Mouse (Mus musculus) neural tube, embryonic 15.5 days (tissue): ENCODE measurements around the gene Olfr1168. TPM values are rescaled to one million over a fixed set of nuclear protein-coding genes. Genes with fewer than 3 reads are reported as not detected.
"Not testable (repeated sequence)": the region's sequence is repeated elsewhere in the genome, so short reads cannot be mapped to it uniquely, and the experiment has no call there.

Experiments used
- ATAC-seq: fragments of 200-750 bp; cut with Nextera tagmentation; 2 replicates; pipeline ENCODE4 v1.8.0; 2017; ENCODE audit warnings: mild to moderate bottlenecking, moderate TSS enrichment, moderate library complexity; ENCODE audit not compliant: low FRiP score
- H3K27ac ChIP-seq: fragments of 300-500 bp; sonication (generic); replicated peaks from 2 replicates; pipeline ENCODE4 v1.5.1; 2015; ENCODE audit warnings: mild to moderate bottlenecking, inconsistent platforms
- H3K27me3 ChIP-seq: fragments of 300-500 bp; sonication (generic); replicated peaks from 2 replicates; pipeline ENCODE4 v1.6.1; 2015; ENCODE audit warnings: inconsistent platforms
- H3K36me3 ChIP-seq: fragments of 300-500 bp; sonication (generic); 2 replicates; pipeline ENCODE4 v1.6.1; 2015; ENCODE audit warnings: inconsistent platforms
- H3K4me1 ChIP-seq: fragments of 300-500 bp; sonication (generic); 2 replicates; pipeline ENCODE4 v1.6.1; 2015; ENCODE audit warnings: inconsistent platforms
- H3K4me2 ChIP-seq: fragments of 300-500 bp; sonication (generic); 2 replicates; pipeline ENCODE4 v1.6.1; 2015; ENCODE audit warnings: inconsistent platforms, mild to moderate bottlenecking, moderate library complexity
- H3K4me3 ChIP-seq: fragments of 300-500 bp; sonication (generic); replicated peaks from 2 replicates; pipeline ENCODE4 v1.5.1; 2015; ENCODE audit warnings: mild to moderate bottlenecking, inconsistent platforms
- H3K9ac ChIP-seq: fragments of 300-500 bp; sonication (generic); replicated peaks from 2 replicates; pipeline ENCODE4 v1.6.1; 2015; ENCODE audit warnings: mild to moderate bottlenecking, inconsistent platforms
- H3K9me3 ChIP-seq: fragments of 300-500 bp; sonication (generic); replicated peaks from 2 replicates; pipeline ENCODE4 v1.6.1; 2016; ENCODE audit warnings: inconsistent platforms
- WGBS: fragments of 180-500 bp; shearing (Covaris S2); methylation state at CpG from one replicate; pipeline ENCODE4 v1.1.7; 2015; ENCODE audit warnings: mixed read lengths; 5-methylcytosine and 5-hydroxymethylcytosine counted together
- polyA plus RNA-seq: library from polyadenylated mRNA; unstranded; fragments of >200 nt; fragmentation: Nextera tagmentation; extraction: Ambion mirVana; gene quantifications from 2 replicates; pipeline ENCODE4 v1.2.1, GENCODE M21; 2015

Gene Olfr1168
- not detected in 2 replicates for polyA plus RNA-seq

DNA sequence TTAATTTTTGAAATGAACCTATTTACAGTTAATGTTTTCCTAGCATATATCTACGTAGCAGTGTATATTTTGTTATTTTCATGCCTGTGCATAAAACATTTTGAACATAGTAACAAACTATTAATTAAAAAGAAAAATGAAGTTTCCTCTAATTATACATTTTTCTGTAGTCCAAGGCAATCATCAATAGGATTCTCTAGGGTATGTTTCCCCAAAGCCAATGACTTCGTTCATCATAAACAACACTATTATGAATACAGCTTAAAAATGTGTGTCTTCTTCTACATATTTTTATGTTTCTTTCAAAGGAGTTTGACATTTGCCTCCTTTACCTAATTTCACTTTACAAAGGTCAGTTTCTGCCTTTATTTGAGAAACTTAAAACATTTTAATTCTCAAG is at the start of gene Olfr1168:
TSS of gene Olfr1168 (plus strand) at position 301 of the 400 bp plus-strand sequence.
- WGBS, result 88% methylated on average over 2 of the region's 2 CpGs
- Histone ChIP-seq H3K9me3 (no peaks in the 10 kb centered on the region), H3K4me3 (no peak within 1 kb of the TSS), H3K4me1 (no peaks in the 10 kb centered on the region), H3K27ac (no peak within 1 kb of the TSS), H3K4me2 (no peak within 1 kb of the TSS), H3K36me3 (no peaks in the 10 kb centered on the region), H3K9ac (no peak within 1 kb of the TSS), H3K27me3 (no peaks in the 10 kb centered on the region)
- no peak for ATAC-seq

DNA sequence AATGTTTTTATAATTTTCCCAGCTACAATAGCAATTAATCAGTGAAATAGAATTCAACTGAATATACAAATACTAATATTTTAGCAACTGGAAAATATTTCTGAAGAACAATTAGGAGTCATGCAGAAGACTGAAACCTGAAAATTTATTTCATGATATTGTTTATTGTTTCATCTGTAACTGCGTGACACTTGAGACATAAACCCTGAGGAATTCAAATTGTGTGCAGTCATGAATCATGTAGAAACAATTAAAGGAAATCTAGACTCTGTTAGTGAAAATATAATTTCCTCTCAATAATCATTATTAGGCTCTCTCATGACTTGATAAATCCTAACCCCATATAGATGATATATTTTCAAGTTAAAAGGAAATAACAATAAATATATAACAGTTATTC is 26.6 kb upstream of the Olfr1168 start, which contains the start of gene Olfr1167:
TSS of gene Olfr1167 (minus strand) at position 101 of the 400 bp plus-strand sequence.
- not testable (repeated sequence) for H3K4me3 ChIP-seq, H3K4me1 ChIP-seq, H3K27me3 ChIP-seq, H3K9me3 ChIP-seq, H3K4me2 ChIP-seq, ATAC-seq, H3K27ac ChIP-seq, H3K9ac ChIP-seq, H3K36me3 ChIP-seq
- WGBS, result 83% methylated on average over 1 of the region's 1 CpGs

DNA sequence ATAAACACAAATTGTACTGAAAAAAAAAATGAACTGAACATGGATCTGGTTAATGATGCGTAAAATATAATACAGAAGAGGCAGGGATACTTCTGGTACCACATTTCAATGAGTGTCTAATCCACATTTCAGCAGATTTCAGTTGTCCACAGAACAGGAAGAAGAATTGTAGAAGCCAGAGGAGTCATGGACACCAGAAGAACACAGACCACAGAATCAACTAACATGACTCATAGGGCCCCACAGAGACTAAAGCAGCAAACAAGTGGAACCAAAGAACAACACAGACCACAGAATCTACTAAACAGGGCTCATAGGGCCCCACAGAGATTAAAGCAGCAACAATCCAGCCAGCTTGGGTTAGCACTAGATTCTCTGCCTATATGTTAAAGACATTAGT is 39.1 kb downstream of the Olfr1168 start:
- Histone ChIP-seq H3K4me1 (no peaks in the 10 kb centered on the region), H3K36me3 (no peaks in the 10 kb centered on the region), H3K9ac (no peak overlapping the region), H3K4me3 (no peak overlapping the region), H3K9me3 (no peaks in the 10 kb centered on the region), H3K27ac (no peak overlapping the region), H3K27me3 (no peaks in the 10 kb centered on the region), H3K4me2 (no peak overlapping the region)
- 96% methylated on average over 1 of the region's 1 CpGs for WGBS
- no peak for ATAC-seq

DNA sequence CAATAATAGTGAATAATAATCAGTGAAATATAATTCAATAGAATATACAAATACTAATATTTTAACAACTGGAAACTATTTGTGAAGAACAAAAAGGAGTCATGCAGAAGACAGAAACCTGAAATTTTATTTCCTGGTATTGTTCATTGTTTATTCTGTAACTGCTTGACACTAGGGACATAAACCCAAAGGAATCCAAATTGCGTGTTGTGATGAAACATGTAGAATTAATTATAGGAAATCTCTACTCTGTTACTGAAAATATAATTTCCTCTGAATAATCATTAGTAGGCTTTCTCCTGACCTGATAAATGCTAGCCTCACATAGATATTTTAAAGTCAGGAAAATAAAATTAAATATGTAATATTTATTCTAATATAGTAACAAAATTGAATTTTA is 46.6 kb downstream of the Olfr1168 start, which contains the start of gene Olfr1170:
TSS of gene Olfr1170 (minus strand) at position 101 of the 400 bp plus-strand sequence.
- WGBS, result 86% methylated on average over 1 of the region's 1 CpGs
- Histone ChIP-seq H3K4me2 (no peak within 1 kb of the TSS), H3K27me3 (no peaks in the 10 kb centered on the region), H3K27ac (no peak within 1 kb of the TSS), H3K9ac (no peak within 1 kb of the TSS), H3K9me3 (no peaks in the 10 kb centered on the region), H3K4me3 (no peak within 1 kb of the TSS), H3K36me3 (no peaks in the 10 kb centered on the region), H3K4me1 (no peaks in the 10 kb centered on the region)
- ATAC-seq, result no peak

Other genes with a start within 250 kb of the Olfr1168 start
- not detected in 2 replicates for gene Olfr1155, start 236.7 kb upstream of the Olfr1168 start, polyA plus RNA-seq
- gene Olfr1156, start 228.8 kb upstream of the Olfr1168 start, polyA plus RNA-seq, result not detected in 2 replicates
- not detected in 2 replicates for gene Olfr1157, start 213.6 kb upstream of the Olfr1168 start, polyA plus RNA-seq
- gene Olfr74, start 207.2 kb upstream of the Olfr1168 start, polyA plus RNA-seq, result not detected in 2 replicates
- gene Olfr1158, start 191.8 kb upstream of the Olfr1168 start, polyA plus RNA-seq, result not detected in 2 replicates
- not detected in 2 replicates for gene Olfr1160, start 173.6 kb upstream of the Olfr1168 start, polyA plus RNA-seq
- gene Olfr1161, start 159.1 kb upstream of the Olfr1168 start, polyA plus RNA-seq, result not detected in 2 replicates
- gene Olfr73, start 144.2 kb upstream of the Olfr1168 start, polyA plus RNA-seq, result not detected in 2 replicates
- gene Olfr1162, start 130.8 kb upstream of the Olfr1168 start, polyA plus RNA-seq, result not detected in 2 replicates
- not detected in 2 replicates for gene Olfr1163, start 110.0 kb upstream of the Olfr1168 start, polyA plus RNA-seq
- not detected in 2 replicates for gene Olfr1164, start 87.9 kb upstream of the Olfr1168 start, polyA plus RNA-seq
- not detected in 2 replicates for gene Olfr1166, start 53.6 kb upstream of the Olfr1168 start, polyA plus RNA-seq
- not detected in 2 replicates for gene Olfr1167, start 26.7 kb upstream of the Olfr1168 start, polyA plus RNA-seq
- not detected in 2 replicates for gene Olfr1170, start 46.5 kb downstream of the Olfr1168 start, polyA plus RNA-seq
- gene Olfr1173, start 98.0 kb downstream of the Olfr1168 start, polyA plus RNA-seq, result not detected in 2 replicates
- gene Olfr1174-ps, start 133.3 kb downstream of the Olfr1168 start, polyA plus RNA-seq, result not detected in 2 replicates
- not detected in 2 replicates for gene Olfr1175-ps, start 145.3 kb downstream of the Olfr1168 start, polyA plus RNA-seq
- gene Olfr1176, start 154.8 kb downstream of the Olfr1168 start, polyA plus RNA-seq, result not detected in 2 replicates
- gene Olfr1177-ps, start 164.6 kb downstream of the Olfr1168 start, polyA plus RNA-seq, result not detected in 2 replicates
- not detected in 2 replicates for gene Olfr1178, start 205.2 kb downstream of the Olfr1168 start, polyA plus RNA-seq
- gene Olfr1179, start 224.6 kb downstream of the Olfr1168 start, polyA plus RNA-seq, result not detected in 2 replicates
- not detected in 2 replicates for gene Olfr1180, start 237.3 kb downstream of the Olfr1168 start, polyA plus RNA-seq
- gene Olfr1181, start 244.3 kb downstream of the Olfr1168 start, polyA plus RNA-seq, result not detected in 2 replicates